Comparison of ENCODE assay signal across 7 mouse cellular contexts in the genomic region with DNA sequence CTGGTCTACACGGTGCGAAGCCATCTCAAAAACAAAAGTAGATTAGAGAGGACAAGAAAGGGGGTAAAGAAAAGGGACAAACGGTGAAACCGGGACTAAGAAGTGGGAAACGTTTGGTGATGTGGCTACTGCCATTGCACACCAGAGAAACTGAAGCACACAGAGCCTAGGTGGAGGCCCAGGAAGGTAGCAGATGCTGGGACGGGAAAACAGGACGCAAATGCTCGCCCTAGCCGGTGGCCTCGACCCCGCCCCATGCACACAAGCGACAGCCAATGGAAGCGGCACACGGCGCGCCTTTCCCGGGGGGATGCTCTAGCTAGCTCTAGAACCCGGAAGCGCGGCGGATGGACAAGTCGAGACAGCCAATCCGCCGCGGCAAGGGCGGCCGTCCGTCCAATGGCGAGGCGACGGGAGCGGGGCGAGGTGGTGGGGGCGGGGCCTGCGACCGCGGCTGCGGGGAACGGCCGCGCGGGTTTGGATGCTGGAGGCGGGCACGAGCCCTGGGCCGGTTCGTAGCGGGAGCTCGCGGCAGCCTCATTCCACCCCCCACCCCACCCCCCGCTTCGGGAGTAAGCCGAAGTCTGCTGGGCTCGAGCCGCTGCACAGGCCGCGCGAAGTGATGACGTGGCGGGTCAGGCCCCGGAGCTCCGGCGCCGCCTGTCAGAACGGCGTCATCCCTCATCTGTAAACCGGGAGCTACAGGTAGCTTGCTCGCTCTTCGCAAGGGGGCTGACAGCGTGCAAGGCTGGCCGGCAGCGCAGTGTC. TPM values are rescaled to one million over a fixed set of nuclear protein-coding genes. Genes with fewer than 3 reads are reported as not detected.
A peak's percentile ranks its signal among the peaks of the same experiment; 100 is the strongest.
DNase-seq lines count a peak whose midpoint lies in the region; ATAC-seq lines count a peak whose summit lies in the region.

Ficd (plus strand) TSS at position 459 of the 768 bp plus-strand sequence.

- ATAC-seq in embryonic facial prominence, embryonic 11.5 days (replicated peaks; ENCODE audit: insufficient number of reproducible peaks, low FRiP score, low TSS enrichment, low read depth): peak; percentile 93
- ATAC-seq in granulocyte monocyte progenitor cell, adult 5-6 weeks (replicated peaks; ENCODE audit: poor library complexity, severe bottlenecking): peak; percentile 92
- ATAC-seq in midbrain, embryonic 13.5 days: peak; percentile 97

- H3K4me2 ChIP-seq in embryonic facial prominence, embryonic 11.5 days (ENCODE audit: low read depth, low read length): peak within 1 kb of the TSS; percentile 86
- peak within 1 kb of the TSS; percentile 84 for H3K4me2 ChIP-seq in midbrain, embryonic 13.5 days (replicated peaks)

- peaks cover 2% of the 10 kb centered on the region; the same call in 1 of the 2 replicates for H3K4me1 ChIP-seq in embryonic facial prominence, embryonic 11.5 days (ENCODE audit: control insufficient read depth, insufficient read depth, low read length)
- H3K4me1 ChIP-seq in limb, embryonic 10.5 days: peaks cover 34% of the 10 kb centered on the region
- peaks cover 29% of the 10 kb centered on the region for H3K4me1 ChIP-seq in midbrain, embryonic 13.5 days (replicated peaks)

- peak within 1 kb of the TSS; percentile 69 for H3K9ac ChIP-seq in embryonic facial prominence, embryonic 11.5 days (replicated peaks; ENCODE audit: low read length)
- H3K9ac ChIP-seq in midbrain, embryonic 13.5 days (replicated peaks): peak within 1 kb of the TSS; percentile 68

- H3K4me3 ChIP-seq in embryonic facial prominence, embryonic 11.5 days (ENCODE audit: low read depth, low read length): peak within 1 kb of the TSS; percentile 65
- peak within 1 kb of the TSS; percentile 75 for H3K4me3 ChIP-seq in limb, embryonic 10.5 days
- H3K4me3 ChIP-seq in midbrain, embryonic 13.5 days (replicated peaks): peak within 1 kb of the TSS; percentile 61

- peak within 1 kb of the TSS; percentile 87 for H3K27ac ChIP-seq in embryonic facial prominence, embryonic 11.5 days (replicated peaks; ENCODE audit: low read depth, low read length)
- H3K27ac ChIP-seq in limb, embryonic 10.5 days: peak within 1 kb of the TSS; percentile 96
- peak within 1 kb of the TSS; percentile 97 for H3K27ac ChIP-seq in midbrain, embryonic 13.5 days

- DNase-seq in adrenal gland, postnatal 14 days: peak; percentile 96
- peak; percentile 100 for DNase-seq in embryonic facial prominence, embryonic 11.5 days (ENCODE audit: low spot score)
- DNase-seq in kidney, adult 11 months: peak; percentile 93
- DNase-seq in limb, embryonic 10.5 days (ENCODE audit: low spot score): peak; percentile 98
- DNase-seq in spleen, adult 12 weeks (ENCODE audit: low spot score): peak; percentile 90

- WGBS in embryonic facial prominence, embryonic 11.5 days: under 1% methylated on average over 69 of the region's 71 CpGs
- WGBS in limb, embryonic 10.5 days: 1% methylated on average over 71 of the region's 71 CpGs
- WGBS in midbrain, embryonic 13.5 days: under 1% methylated on average over 43 of the region's 71 CpGs

- H3K36me3 ChIP-seq in embryonic facial prominence, embryonic 11.5 days (replicated peaks; ENCODE audit: control insufficient read depth, insufficient read depth, low read depth, low read length): peaks cover 3% of the 10 kb centered on the region; the same call in 1 of the 2 replicates
- H3K36me3 ChIP-seq in limb, embryonic 10.5 days: peaks cover 30% of the 10 kb centered on the region
- peaks cover 31% of the 10 kb centered on the region for H3K36me3 ChIP-seq in midbrain, embryonic 13.5 days

- no peaks in the 10 kb centered on the region for H3K27me3 ChIP-seq in embryonic facial prominence, embryonic 11.5 days (ENCODE audit: control insufficient read depth, insufficient read depth, low read length)
- no peaks in the 10 kb centered on the region for H3K27me3 ChIP-seq in limb, embryonic 10.5 days (ENCODE audit: low read depth, poor library complexity, severe bottlenecking)
- H3K27me3 ChIP-seq in midbrain, embryonic 13.5 days: no peaks in the 10 kb centered on the region

- H3K9me3 ChIP-seq in embryonic facial prominence, embryonic 11.5 days (replicated peaks; ENCODE audit: control insufficient read depth, low read length): no peaks in the 10 kb centered on the region
- H3K9me3 ChIP-seq in limb, embryonic 10.5 days (replicated peaks): no peaks in the 10 kb centered on the region
- H3K9me3 ChIP-seq in midbrain, embryonic 13.5 days: no peaks in the 10 kb centered on the region

RNA-seq across cellular contexts. Expression of gene Ficd, which starts in this region (rescaled TPM):
- total RNA-seq in adrenal gland, postnatal 14 days (2021): 8.2 and 10.4 TPM in 2 replicates
- polyA plus RNA-seq in embryonic facial prominence, embryonic 11.5 days (2014; fragmentation: Nextera tagmentation; extraction: Ambion mirVana): 1.6 and 2.0 TPM in 2 replicates
- total RNA-seq in granulocyte monocyte progenitor cell, adult 5-6 weeks (2014; fragmentation: Nextera tagmentation): 1.6 and 3.7 TPM in 2 replicates
- 0.77 and 1.9 TPM in 2 replicates for total RNA-seq in granulocyte monocyte progenitor cell, adult 5-6 weeks (2017)
- 3.3 and 3.4 TPM in 2 replicates for polyA plus RNA-seq in limb, embryonic 10.5 days (2016; fragmentation: Nextera tagmentation; extraction: Ambion mirVana)
- 7.2 and 7.8 TPM in 2 replicates for polyA plus RNA-seq in midbrain, embryonic 13.5 days (2015; fragmentation: Nextera tagmentation; extraction: Ambion mirVana)

Comparison
In these comparisons a context has a peak if more than half of its experiments do, and no peak if none do; other contexts are left out.
1. Peak in every context shown above with its lines: DNase-seq, ATAC-seq, H3K4me3 ChIP-seq and H3K27ac ChIP-seq.